Mouse (Mus musculus) 3134 (cell line): ENCODE measurements around the gene Tcta.
"Not testable (repeated sequence)": the region's sequence is repeated elsewhere in the genome, so short reads cannot be mapped to it uniquely, and the experiment has no call there.

ENCODE experiments used
- DNase-seq: peaks from one replicate; pipeline ENCODE4 v3.0.0-alpha.2; 2011; ENCODE audit warnings: low spot score; ENCODE audit not compliant: insufficient read length; ENCODE audit errors: extremely low read depth

Tcta gene

DNA sequence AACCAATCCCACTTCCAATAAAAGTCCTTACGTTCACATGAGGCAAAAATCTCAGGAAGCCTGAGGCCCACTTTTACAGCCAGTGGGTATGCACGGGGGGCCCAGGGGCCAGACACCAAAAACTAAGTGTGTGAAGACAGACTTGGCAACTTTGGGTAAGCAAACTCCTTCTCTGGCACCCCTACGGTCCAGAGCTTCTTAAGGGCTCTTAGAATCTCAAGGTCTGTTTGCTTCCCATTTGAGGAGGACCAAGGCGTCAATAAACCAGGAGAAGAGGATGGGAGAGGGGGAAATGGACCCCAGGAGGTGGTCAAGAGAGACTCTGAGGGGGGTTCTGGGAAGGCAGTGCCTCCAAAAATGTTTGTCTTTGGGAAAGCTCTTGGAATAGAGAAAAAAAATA lies 32.5 kb downstream of the Tcta start:
- no peak for DNase-seq

DNA sequence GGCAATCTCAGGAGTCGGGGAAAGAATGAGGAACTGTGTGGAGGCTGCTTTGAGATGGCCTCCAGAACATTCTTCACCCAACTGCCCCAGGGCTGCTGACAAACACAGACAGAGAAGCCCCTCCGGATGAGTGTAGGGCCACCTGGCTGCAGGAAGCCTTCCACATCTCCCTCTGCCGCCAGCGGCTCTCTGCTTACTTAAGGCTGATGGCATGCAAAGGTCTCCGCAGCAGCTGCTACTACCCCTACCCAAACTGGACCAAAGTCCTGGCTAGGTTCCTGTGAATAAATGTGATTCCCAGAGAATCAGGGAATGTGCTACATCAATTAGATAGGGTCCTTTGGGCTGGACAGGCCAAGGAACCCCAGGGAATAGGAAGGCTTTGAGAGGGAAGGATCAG lies 33.3 kb downstream of the Tcta start:
- no peak for DNase-seq

DNA sequence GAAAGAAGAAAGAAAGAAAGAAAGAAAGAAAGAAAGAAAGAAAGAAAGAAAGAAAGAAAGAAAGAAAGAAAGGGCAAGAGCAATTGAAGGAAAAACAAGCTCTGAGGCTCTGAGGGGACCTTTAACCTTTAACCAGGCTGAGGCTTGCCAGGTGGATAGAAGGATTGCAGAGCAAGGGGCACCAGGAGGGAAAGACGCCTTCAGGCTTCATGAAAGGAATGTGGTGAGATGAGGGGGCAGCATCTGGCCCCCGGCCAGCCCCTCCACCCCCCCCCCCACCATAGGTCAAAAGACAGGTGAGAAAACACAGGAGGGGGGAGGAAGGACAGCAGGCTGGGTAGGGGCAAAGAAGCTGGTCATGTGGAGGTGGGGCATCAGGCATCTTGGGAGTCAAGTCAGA lies 34.0 kb downstream of the Tcta start:
- no peak for DNase-seq

DNA sequence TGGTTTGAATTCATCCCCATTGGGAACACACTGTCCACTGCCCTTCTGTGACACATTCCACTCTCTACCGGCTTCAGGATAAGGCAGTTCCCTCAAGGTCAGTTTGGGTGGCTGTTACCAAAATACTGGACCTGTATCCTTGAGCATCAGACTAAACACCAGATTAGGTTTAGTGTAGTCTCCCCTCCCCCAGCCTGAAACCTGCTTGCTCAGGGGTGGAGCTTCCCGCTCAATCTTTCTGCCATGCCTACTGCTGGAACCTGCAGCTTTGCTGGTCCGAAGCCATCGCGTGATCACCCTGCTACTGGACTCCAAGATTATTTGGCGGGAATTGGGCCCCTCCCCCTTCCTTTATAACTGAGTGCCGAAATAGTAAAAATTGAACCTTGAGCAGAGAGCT lies 37.3 kb downstream of the Tcta start:
- not testable (repeated sequence) for DNase-seq

DNA sequence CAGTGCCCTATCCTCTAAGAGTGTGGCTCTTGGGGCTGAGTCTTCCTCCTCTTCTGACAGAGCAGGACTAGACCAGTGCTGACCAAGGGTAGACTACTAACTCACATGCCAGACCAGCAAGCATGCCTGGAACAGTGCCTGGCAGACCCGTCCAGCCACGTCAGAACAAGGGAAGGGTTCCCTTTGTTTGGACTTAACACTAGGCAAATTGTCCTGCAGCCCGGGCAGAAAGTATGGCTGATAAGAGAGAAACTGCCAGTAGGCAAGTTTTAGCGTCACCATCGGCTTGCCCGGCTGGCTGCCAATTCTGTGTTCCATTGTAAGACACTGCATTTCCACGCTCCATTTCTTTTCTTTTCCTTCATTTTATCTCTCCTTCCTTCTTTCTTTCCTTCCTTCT lies 38.3 kb downstream of the Tcta start:
- no peak for DNase-seq

DNA sequence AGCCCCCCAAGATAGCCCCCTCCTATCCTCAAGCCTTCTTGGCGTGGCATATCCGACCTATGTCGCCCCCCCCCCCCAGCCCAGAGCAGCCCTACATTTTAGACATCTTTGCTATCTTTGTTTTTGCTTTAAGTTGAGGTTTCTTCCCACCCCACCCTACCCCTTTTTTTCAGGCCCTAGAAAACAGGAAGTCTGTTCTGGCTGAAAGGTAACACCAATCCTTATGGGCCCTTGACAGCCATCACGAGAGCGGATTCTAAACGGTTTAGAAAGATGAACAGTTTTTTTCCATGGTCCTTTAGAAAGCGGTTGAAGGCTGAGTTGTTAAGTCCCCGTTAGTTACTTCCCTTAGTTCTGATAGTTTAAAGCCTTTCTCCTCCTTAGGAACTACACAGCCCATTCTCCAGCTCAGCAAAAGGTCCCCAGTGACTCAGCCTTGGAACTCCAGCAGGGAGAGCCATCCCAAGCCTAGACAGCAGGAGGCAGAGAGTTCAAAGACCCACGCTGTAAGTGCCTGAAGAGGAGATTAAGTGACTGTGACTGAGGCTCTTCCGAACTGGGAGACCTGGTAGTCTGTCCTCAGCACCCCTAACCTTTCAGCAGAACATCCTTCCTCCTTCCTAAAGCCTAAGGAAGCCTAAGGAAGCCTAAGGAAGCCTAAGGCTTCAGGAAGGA lies 39.6 kb downstream of the Tcta start:
- DNase-seq, result no peak

DNA sequence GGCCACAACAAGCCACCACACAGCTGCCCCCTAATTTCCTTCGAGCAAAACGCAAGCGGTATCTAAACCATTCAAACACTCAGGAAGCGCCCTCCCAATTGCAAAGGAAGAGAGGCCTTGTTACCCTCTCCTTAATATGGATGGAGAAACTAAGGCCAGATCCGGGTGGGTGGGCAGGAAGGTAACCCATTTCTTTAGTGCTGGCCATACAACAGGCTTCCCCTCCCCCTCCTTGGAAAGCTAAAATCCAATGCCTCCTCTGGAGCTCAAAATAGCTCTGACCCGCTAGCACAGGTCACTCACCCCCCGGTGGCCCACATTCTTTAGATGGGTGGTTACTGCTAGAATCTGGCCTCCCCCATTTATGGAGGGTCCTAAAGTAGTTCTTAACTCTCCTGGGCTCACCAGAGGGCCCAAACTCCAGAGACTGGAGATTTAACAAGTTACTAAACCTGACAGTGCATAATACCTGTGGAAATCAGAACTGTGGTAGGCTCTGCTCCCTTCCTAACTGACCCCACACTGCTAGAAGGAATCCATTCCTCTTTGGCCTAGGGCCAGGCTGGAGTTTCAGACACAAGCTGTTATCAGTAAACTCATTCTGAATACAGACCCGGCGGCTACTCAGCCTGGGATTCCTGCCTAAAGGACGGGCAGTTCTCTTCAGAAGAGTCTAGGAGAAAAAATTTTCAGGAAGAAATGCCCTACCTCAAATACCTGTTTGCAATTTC lies 41.6 kb downstream of the Tcta start:
- no peak for DNase-seq

DNA sequence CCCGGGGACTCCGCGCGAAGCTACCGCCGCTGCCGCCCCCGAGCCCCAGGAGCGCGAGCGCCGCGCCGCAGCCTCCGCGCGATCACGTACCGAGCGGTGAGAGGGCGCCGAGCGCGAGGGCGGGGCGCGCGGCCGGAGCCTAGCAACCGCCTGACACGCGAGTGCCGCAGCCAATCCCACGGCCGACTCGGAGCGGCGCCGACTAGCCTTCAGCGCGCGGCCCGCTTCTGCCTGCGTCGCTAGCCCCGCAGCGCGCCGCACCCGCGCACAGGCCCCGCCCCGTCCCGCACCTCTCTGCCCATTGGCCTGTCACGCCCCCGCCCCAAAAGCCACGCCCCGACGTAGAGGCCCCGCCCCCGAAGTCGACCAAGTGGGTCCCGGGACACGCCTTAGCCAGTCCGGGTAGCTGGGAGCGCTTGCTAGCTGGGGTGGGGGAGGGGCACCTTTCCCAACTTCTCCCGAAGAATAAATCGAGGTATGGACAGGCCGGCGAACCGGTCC lies 42.2 kb downstream of the Tcta start, which contains the start of gene Dag1:
Gene Dag1, minus strand, starts transcription at position 269 of the 501 bp plus-strand sequence.
- DNase-seq, result peak; percentile 98

DNA sequence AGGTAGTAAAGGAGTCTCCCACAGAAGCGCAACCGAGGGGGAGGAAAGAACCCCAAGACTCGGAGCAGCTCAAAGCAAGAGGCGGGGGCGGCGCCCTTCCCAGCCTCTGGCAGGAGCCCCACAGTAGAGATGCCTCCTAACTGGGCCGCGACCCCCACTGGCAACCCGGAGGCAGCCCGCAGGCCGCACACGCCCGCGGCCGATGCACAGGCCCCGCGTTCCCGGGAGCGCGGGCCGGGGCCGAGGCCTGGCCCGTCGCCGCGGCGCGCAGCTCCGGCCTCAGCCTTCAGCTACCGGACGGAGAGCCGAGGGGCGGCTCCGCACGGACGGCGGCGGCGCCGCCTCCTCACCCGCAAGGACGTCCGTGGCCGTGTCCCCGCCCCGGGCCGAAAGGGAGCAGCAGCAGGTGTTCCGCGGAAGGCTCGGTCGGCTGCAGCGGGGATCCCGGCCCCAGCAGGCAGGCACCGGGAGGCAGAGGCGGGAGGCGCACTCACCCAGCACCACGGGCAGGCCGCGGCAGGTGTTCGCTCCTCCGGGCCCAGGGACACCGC lies 42.8 kb downstream of the Tcta start:
- no peak for DNase-seq

DNA sequence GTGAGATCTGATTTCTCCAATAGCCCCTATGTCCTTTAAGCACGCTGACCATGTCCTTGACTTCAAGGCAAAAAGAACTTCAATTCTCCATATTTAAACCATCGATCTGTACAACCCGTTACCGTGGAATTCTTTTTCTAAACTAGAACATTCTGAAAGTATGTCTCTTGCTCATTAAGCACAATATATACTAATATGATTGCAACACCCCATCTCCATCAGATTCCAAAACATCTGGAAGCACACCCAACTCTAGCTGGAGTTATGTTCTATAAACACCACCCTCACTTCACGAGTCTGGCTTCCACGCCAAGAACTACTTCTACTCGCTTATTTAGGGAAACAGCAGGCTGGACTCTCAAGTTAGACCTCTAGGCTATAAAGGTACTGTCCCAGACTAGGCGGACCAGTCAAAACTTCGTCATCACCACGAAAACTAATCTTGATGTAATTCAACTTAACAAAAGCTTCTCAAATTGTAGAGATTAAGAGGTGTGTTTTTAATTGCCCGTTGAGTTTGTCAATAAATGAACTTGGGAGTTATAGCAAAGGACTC lies 43.4 kb downstream of the Tcta start:
- no peak for DNase-seq

DNA sequence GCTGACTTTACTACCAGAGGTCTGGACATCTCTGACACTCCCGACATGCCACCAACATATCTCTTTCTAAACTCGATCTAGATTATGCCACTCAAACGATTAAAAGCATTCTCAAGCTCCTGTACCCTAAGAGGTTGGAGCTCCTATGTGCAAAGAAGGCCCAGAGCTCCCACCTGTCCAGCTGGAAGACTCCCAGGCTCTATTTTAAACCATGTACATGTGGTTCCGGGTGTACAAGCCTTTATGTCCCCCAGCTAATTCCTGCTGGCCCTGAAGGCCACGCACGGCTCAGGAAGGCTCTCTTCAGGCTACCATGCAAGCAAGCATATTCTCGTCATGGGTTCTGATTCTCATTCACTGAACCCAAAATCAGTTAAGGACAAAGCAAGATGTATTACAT lies 44.1 kb downstream of the Tcta start:
- DNase-seq, result no peak

DNA sequence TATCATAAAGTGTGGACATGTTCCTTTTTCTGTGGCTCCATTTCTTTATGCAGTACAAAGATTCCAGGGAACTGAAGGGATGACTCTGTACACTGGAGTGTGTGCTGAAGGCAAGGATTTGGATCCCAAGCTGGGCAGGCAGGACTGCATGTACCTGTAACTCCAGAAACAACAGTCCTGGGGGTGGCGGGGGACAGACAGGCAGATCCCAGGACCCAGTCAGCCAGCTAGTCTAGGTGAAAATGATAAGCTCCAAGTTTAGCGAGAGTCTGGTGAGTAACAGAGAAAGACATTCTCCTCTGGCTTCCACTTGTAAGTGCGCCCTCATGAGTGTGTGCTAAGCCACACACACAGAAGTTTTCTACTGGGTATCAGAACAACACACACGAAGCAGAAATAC lies 45.4 kb downstream of the Tcta start:
- no peak for DNase-seq
